Comparison of ENCODE assay signal across 8 mouse cellular contexts in genomic region chr14:52106741-52107140, GRCm38 (mm10). TPM values are rescaled to one million over a fixed set of nuclear protein-coding genes. Genes with fewer than 3 reads are reported as not detected.
DNase-seq lines count a peak whose midpoint lies in the region; ATAC-seq lines count a peak whose summit lies in the region.

No protein-coding gene starts in this region.

- DNase-seq in urinary bladder, adult 18-20 months (ENCODE audit: low spot score in 2 of 2), result peak; percentile 50 to 68
- DNase-seq in urinary bladder, postnatal 10 days (ENCODE audit: low spot score), result no peak
- DNase-seq in forebrain, embryonic 14.5 days (ENCODE audit: low spot score), result peak; percentile 81
- DNase-seq in hindbrain, embryonic 14.5 days (ENCODE audit: low spot score), result peak; percentile 66
- DNase-seq in left cerebral cortex, adult 11 months (ENCODE audit: low spot score), result peak; percentile 42
- DNase-seq in lung, postnatal 10 days, result peak; percentile 82

- peak overlapping the region; percentile 30; the same call in 1 of the 2 replicates for H3K27ac ChIP-seq in forebrain, embryonic 14.5 days (ENCODE audit: low read depth, low read length)
- H3K27ac ChIP-seq in hindbrain, embryonic 14.5 days, result peak overlapping the region; percentile 76
- H3K27ac ChIP-seq in stomach, embryonic 14.5 days (ENCODE audit: low read length), result peak overlapping the region; percentile 84; the same call in 1 of the 2 replicates

- no peaks in the 10 kb centered on the region for H3K27me3 ChIP-seq in forebrain, embryonic 14.5 days (replicated peaks; ENCODE audit: control insufficient read depth, insufficient read depth, low read length)
- no peaks in the 10 kb centered on the region for H3K27me3 ChIP-seq in hindbrain, embryonic 14.5 days (ENCODE audit: control insufficient read depth, insufficient read depth, low read length)
- no peaks in the 10 kb centered on the region for H3K27me3 ChIP-seq in stomach, embryonic 14.5 days (ENCODE audit: control insufficient read depth, insufficient read depth, low read length)

- WGBS in forebrain, embryonic 14.5 days, result 20% methylated on average over 10 of the region's 10 CpGs
- WGBS in hindbrain, embryonic 14.5 days, result 33% methylated on average over 10 of the region's 10 CpGs
- WGBS in stomach, embryonic 14.5 days, result 21% methylated on average over 10 of the region's 10 CpGs

- no peak overlapping the region for H3K4me3 ChIP-seq in forebrain, embryonic 14.5 days (ENCODE audit: low read depth, low read length)
- H3K4me3 ChIP-seq in hindbrain, embryonic 14.5 days (replicated peaks; ENCODE audit: low read length), result no peak overlapping the region
- H3K4me3 ChIP-seq in stomach, embryonic 14.5 days (ENCODE audit: low read depth, low read length), result no peak overlapping the region

- H3K9me3 ChIP-seq in forebrain, embryonic 14.5 days (replicated peaks; ENCODE audit: control insufficient read depth, low read length), result no peaks in the 10 kb centered on the region
- no peaks in the 10 kb centered on the region for H3K9me3 ChIP-seq in hindbrain, embryonic 14.5 days (ENCODE audit: control insufficient read depth, low read length)
- no peaks in the 10 kb centered on the region for H3K9me3 ChIP-seq in stomach, embryonic 14.5 days (ENCODE audit: control insufficient read depth, low read depth, low read length)

- peak overlapping the region; percentile 20; the same call in 1 of the 2 replicates for H3K4me2 ChIP-seq in forebrain, embryonic 14.5 days (ENCODE audit: low read length)
- 0 out of 2 replicates have a peak overlapping the region, but pooled peaks have one; percentile 7 for H3K4me2 ChIP-seq in hindbrain, embryonic 14.5 days (replicated peaks)
- H3K4me2 ChIP-seq in stomach, embryonic 14.5 days (replicated peaks; ENCODE audit: low read depth, low read length), result peak overlapping the region; percentile 18; the same call in 1 of the 2 replicates

- peaks cover 9% of the 10 kb centered on the region; the same call in 1 of the 2 replicates for H3K4me1 ChIP-seq in forebrain, embryonic 14.5 days (ENCODE audit: control insufficient read depth, insufficient read depth, low read length)
- peaks cover 12% of the 10 kb centered on the region for H3K4me1 ChIP-seq in hindbrain, embryonic 14.5 days (replicated peaks; ENCODE audit: control insufficient read depth, insufficient read depth, low read length)
- H3K4me1 ChIP-seq in stomach, embryonic 14.5 days (ENCODE audit: control insufficient read depth, insufficient read depth, low read length), result peaks cover 11% of the 10 kb centered on the region; the same call in 1 of the 2 replicates

- no peak for ATAC-seq in forebrain, embryonic 14.5 days
- no peak for ATAC-seq in hindbrain, embryonic 14.5 days (ENCODE audit: low FRiP score)
- no peak for ATAC-seq in stomach, embryonic 14.5 days (ENCODE audit: insufficient number of reproducible peaks, insufficient read depth, low FRiP score, low read depth)
- no peak for ATAC-seq in erythroblast, adult 5-6 weeks (replicated peaks; ENCODE audit: low FRiP score, poor library complexity, severe bottlenecking)

- peaks cover 6% of the 10 kb centered on the region; the same call in 1 of the 2 replicates for H3K36me3 ChIP-seq in forebrain, embryonic 14.5 days (ENCODE audit: control insufficient read depth, insufficient read depth, low read length)
- H3K36me3 ChIP-seq in hindbrain, embryonic 14.5 days (replicated peaks; ENCODE audit: control insufficient read depth, insufficient read depth), result no peaks in the 10 kb centered on the region; the same call in 1 of the 2 replicates
- peaks cover 5% of the 10 kb centered on the region; the same call in 1 of the 2 replicates for H3K36me3 ChIP-seq in stomach, embryonic 14.5 days (ENCODE audit: control insufficient read depth, insufficient read depth, low read length)

- H3K9ac ChIP-seq in forebrain, embryonic 14.5 days (ENCODE audit: low read length), result no peak overlapping the region
- H3K9ac ChIP-seq in hindbrain, embryonic 14.5 days, result no peak overlapping the region
- H3K9ac ChIP-seq in stomach, embryonic 14.5 days (replicated peaks; ENCODE audit: low read depth, low read length), result no peak overlapping the region

RNA-seq across cellular contexts. Expression of gene Hnrnpc, which starts 2.9 kb away (rescaled TPM):
- polyA plus RNA-seq in forebrain, embryonic 14.5 days (2014; fragmentation: Nextera tagmentation; extraction: Ambion mirVana), result 684 and 690 TPM in 2 replicates
- polyA plus RNA-seq in hindbrain, embryonic 14.5 days (2014; fragmentation: Nextera tagmentation; extraction: Ambion mirVana), result 447 and 451 TPM in 2 replicates
- polyA plus RNA-seq in stomach, embryonic 14.5 days (2014; fragmentation: Nextera tagmentation; extraction: Ambion mirVana), result 586 and 599 TPM in 2 replicates
- 143 and 152 TPM in 2 replicates for total RNA-seq in erythroblast, adult 5-6 weeks (2015; ENCODE audit: low replicate concordance)
- total RNA-seq in erythroblast, adult 5-6 weeks (2017; ENCODE audit: low replicate concordance), result 197 and 275 TPM in 2 replicates

RNA-seq across cellular contexts. Expression of gene Rpgrip1, which starts 3.8 kb away (rescaled TPM):
- polyA plus RNA-seq in forebrain, embryonic 14.5 days (2014; fragmentation: Nextera tagmentation; extraction: Ambion mirVana), result 49.2 and 52.3 TPM in 2 replicates
- polyA plus RNA-seq in hindbrain, embryonic 14.5 days (2014; fragmentation: Nextera tagmentation; extraction: Ambion mirVana), result 31.1 and 41.6 TPM in 2 replicates
- polyA plus RNA-seq in stomach, embryonic 14.5 days (2014; fragmentation: Nextera tagmentation; extraction: Ambion mirVana), result 54.3 and 67.1 TPM in 2 replicates
- total RNA-seq in erythroblast, adult 5-6 weeks (2015; ENCODE audit: low replicate concordance), result 1.3 TPM in 1 of 2 replicates, not detected in the other
- total RNA-seq in erythroblast, adult 5-6 weeks (2017; ENCODE audit: low replicate concordance), result 3.2 and 4.6 TPM in 2 replicates

Comparison
In these comparisons a context has a peak if more than half of its experiments do, and no peak if none do; other contexts are left out.
1. H3K27ac ChIP-seq: peak in every context shown above with its lines; median percentile 84 in stomach, embryonic 14.5 days; 76 in hindbrain, embryonic 14.5 days; 30 in forebrain, embryonic 14.5 days.